Mouse (Mus musculus) spleen, postnatal 10 days (tissue): ENCODE results near the gene Man2c1.

Experiments used
- DNase-seq, 2 experiments: peaks; one replicate each; pipeline ENCODE4 v3.0.0; 2021 to 2022; ENCODE audit warnings: low spot score in 2 of 2

The Man2c1 gene

GRCm38 (mm10) chr9:57157499-57157898 is 27.0 kb downstream of the Man2c1 start:
- no peak for DNase-seq

DNA sequence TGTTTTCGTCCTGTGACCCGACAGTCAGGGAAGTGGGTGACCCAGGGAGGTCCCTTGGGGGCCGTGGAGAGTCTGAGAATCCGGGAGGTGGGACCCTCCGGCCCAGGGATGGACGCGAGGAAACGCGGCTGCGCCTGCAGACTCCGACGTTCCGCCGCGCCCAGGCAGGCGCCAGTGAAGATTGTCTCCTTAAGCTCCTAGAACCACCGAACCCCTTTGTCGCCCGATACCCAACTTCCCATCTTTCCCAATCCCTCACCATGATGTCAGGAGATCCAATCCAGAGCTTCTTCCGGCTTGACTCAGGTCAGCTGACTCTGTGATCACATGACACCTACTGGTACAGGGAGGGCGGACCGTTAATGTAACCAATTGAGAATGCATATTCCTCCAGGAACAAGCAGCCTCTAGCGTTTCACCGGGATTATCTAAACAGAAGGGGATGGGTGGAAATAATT is 27.6 kb downstream of the Man2c1 start, which contains the start of gene Commd4:
TSS of gene Commd4 (minus strand) at position 319 of the 458 bp plus-strand sequence.
- peak; percentile 56 to 88 for DNase-seq

DNA sequence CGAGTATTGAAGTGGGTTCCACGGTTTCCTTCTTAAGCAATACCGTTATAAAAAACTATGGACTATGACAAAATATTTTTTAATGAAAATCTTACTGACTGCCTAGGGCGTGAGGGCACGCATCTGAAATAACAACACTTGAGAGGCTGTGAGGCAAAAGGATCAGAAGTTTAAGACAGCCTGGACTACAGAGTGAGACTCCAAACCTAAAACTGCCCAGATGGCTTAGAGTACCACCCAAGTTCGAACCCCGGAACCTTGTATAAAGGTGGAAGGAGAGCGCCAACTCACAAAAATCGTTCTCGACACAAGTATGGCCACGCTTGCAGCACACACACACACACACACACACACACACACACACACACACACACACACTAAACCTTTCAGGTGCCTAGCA is 28.0 kb downstream of the Man2c1 start:
- DNase-seq, result no peak

DNA sequence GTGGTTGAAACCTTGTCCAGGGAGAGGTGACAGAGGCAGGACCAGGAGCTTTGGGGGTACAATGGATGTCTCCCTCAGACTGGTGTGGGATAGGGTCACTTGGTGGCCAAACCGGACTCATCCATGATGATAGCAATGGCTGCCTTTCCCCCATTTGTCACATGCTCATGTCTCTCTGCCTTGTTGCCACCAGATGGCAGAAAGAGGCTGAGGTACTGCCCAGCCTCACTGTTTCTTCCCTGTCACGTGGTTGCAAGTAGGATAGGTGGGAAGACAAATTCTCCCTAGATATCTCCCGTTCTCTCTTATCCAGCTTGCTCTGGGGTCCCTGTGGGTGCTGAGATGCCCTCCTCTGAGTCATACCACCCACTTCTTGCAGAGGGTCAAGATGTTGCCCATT is 32.0 kb downstream of the Man2c1 start:
- no peak for DNase-seq

DNA sequence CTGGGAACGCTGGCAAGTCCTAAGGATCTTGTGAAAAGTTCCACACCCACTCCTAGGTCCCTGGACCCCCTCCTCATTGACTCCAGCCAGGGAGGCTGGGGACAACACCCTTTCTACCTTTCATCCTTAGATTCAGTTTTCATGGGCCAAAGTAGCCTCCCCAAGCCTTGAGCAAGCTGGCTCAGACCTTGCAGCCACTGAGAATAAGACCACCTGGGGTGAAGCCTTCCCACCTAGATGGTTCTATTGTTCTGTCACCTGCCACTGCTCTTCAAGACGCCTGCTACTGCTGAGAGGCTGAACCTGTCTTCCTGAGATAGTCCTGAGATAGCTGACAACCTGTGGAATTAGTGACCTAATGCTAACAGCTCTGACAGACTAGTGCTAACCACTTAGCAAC is 32.6 kb downstream of the Man2c1 start:
- no peak for DNase-seq

GRCm38 (mm10) chr9:57166173-57166572 is 35.7 kb downstream of the Man2c1 start:
- DNase-seq, result no peak

DNA sequence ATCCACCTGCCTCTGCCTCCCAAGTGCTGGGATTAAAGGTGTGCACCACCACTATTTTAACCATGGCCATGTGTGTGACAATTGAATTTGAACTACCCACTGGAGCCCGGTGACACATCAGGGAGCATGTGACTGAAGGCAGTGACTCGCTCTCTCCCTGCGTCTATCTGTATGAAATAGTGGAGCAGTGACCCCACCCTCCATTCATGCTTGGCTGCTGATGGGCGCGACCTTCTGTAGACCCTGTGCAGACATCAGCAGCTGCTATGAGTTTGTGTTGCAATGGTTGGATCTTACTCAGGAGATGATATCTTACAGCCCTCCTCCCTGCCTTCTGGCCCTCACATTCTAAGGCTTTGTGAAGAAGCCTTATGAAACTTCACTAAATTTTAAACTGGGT is 37.9 kb downstream of the Man2c1 start:
- no peak for DNase-seq
